9 mouse cellular contexts compared by ENCODE assay signal in the genomic region with DNA sequence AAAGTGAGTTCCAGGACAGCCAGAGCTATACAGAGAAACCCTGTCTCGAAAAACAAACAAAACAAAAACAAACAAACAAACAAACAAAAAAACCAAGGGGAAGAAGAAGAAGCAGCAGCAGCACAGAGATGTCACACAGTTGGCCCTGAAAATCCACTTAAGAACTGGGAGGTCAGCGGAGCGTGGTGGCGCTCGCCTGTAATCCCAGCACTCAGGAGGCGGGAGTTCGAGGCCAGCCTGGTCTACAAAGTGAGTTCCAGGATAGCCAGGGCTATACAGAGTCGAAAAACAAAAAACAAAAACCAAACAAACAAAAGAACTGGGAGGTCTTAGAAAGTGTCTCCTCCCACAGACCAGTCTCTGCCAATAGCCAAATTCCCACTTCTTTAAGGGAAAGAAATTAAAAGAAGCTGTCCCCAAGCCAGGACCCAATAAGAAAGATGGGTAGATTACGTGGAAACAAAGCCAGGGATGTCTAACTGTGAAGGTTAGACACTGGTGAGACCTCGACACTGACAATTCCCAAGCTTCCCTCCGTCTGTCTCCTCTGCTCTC. TPM values are rescaled to one million over a fixed set of nuclear protein-coding genes. Genes with fewer than 3 reads are reported as not detected.
A peak's percentile ranks its signal among the peaks of the same experiment; 100 is the strongest.
DNase-seq lines count a peak whose midpoint lies in the region; ATAC-seq and TF ChIP-seq lines count a peak whose summit lies in the region.
"Had no signal": no experiment of that assay in that cellular context is flagged by ENCODE, and none has a peak within 500 bp of the region (broad histone marks: within the 10 kb centered on the region; RNA-seq: fewer than 3 reads in every experiment).

No protein-coding gene starts in this region.

- H3K9ac ChIP-seq in heart, adult 2 months (ENCODE audit: low read depth, low read length) = peak overlapping the region; percentile 72
- H3K9ac ChIP-seq in hindbrain, embryonic 11.5 days (ENCODE audit: low read depth, low read length) = peak overlapping the region; percentile 64

- H3K27me3 ChIP-seq in heart, adult 2 months (ENCODE audit: control insufficient read depth, insufficient read depth, low read length) = no peaks in the 10 kb centered on the region
- no peaks in the 10 kb centered on the region for H3K27me3 ChIP-seq in hindbrain, embryonic 11.5 days (ENCODE audit: control insufficient read depth, insufficient read depth, low read length)
- H3K27me3 ChIP-seq: CH12.LX had no signal

- peak overlapping the region; percentile 73; the same call in 1 of the 2 replicates for H3K27ac ChIP-seq in heart, adult 2 months
- no peak overlapping the region for H3K27ac ChIP-seq in hindbrain, embryonic 11.5 days (ENCODE audit: low read depth, low read length)

- no peak for TF ChIP-seq POLR2A in heart, adult 2 months (IDR thresholded peaks at IDR 0.05; ENCODE audit: insufficient read depth, low read depth, low read length)

- no peak for TF ChIP-seq EP300 in heart, adult 2 months (IDR thresholded peaks at IDR 0.05; ENCODE audit: insufficient read depth, low read depth, low read length)

- ATAC-seq in hindbrain, embryonic 11.5 days (ENCODE audit: low FRiP score) = 0 out of 2 replicates have a peak, but pooled peaks have one; percentile 8

- H3K36me3 ChIP-seq in heart, adult 2 months (ENCODE audit: control insufficient read depth, insufficient read depth, low read length) = no peaks in the 10 kb centered on the region
- no peaks in the 10 kb centered on the region for H3K36me3 ChIP-seq in hindbrain, embryonic 11.5 days (ENCODE audit: control insufficient read depth, insufficient read depth, low read length)

- no peaks in the 10 kb centered on the region for H3K9me3 ChIP-seq in hindbrain, embryonic 11.5 days (ENCODE audit: control insufficient read depth, low read length)

- peak overlapping the region; percentile 70 for H3K4me2 ChIP-seq in hindbrain, embryonic 11.5 days (replicated peaks; ENCODE audit: low read depth, low read length)

- 61% methylated on average over 11 of the region's 11 CpGs for WGBS in heart, adult 2 months
- 55% methylated on average over 11 of the region's 11 CpGs for WGBS in hindbrain, embryonic 11.5 days

- intact Hi-C loops in heart, adult 2 months (cut with DNase I) = no loop called here
- intact Hi-C loops in heart, postnatal 25 days (cut with DNase I) = no loop called here

- no peaks in the 10 kb centered on the region for H3K4me1 ChIP-seq in heart, adult 2 months (ENCODE audit: control insufficient read depth, insufficient read depth, low read length)
- no peaks in the 10 kb centered on the region for H3K4me1 ChIP-seq in hindbrain, embryonic 11.5 days (replicated peaks; ENCODE audit: control insufficient read depth, insufficient read depth, low read length)

- peak overlapping the region; percentile 73 for H3K4me3 ChIP-seq in heart, adult 2 months
- peak overlapping the region; percentile 55 for H3K4me3 ChIP-seq in hindbrain, embryonic 11.5 days (ENCODE audit: low read depth, low read length)

- H3K79me2 ChIP-seq in heart, adult 2 months (replicated peaks; ENCODE audit: control insufficient read depth, insufficient read depth, low read length) = no peaks in the 10 kb centered on the region

- TF ChIP-seq CTCF in heart, adult 2 months (IDR thresholded peaks at IDR 0.05) = no peak

- DNase-seq in heart, adult 2 months = no peak
- DNase-seq in heart, postnatal 25 days (ENCODE audit: low spot score) = no peak
- DNase-seq in NIH3T3 (ENCODE audit: low read depth) (peak; percentile 27), MN1 (ENCODE audit: low spot score) (no peak)
- peak; percentile 19 for DNase-seq in hindbrain, embryonic 11.5 days (ENCODE audit: low spot score)
- peak; percentile 12 for DNase-seq in mesoderm, embryonic 11.5 days (ENCODE audit: low read depth, low spot score)
- DNase-seq in thymus, postnatal 4 days = no peak
- no peak for DNase-seq in right cerebral cortex, postnatal 10 days (ENCODE audit: low spot score in 2 of 2)

RNA-seq across cellular contexts. Expression of a gene that starts 0.7 kb away (rescaled TPM):
- 1 to 10 TPM; 4.5 to 6.8 TPM for total RNA-seq in heart, adult 2 months (2021)
- polyA plus RNA-seq in heart, adult 2 months (2012; rRNA removed) = 3.6 and 11.7 TPM in 2 replicates
- 1 to 10 TPM; 5.1 to 5.5 TPM for total RNA-seq in heart, postnatal 25 days (2021)
- polyA plus RNA-seq in hindbrain, embryonic 11.5 days (2014; fragmentation: Nextera tagmentation; extraction: Ambion mirVana) = 3.8 and 8.4 TPM in 2 replicates

RNA-seq across cellular contexts. Expression of a gene that starts 9.3 kb away (rescaled TPM):
- 10 to 100 TPM; 16.2 to 16.7 TPM for total RNA-seq in heart, adult 2 months (2021)
- 2.9 and 5.0 TPM in 2 replicates for polyA plus RNA-seq in heart, adult 2 months (2012; rRNA removed)
- 10 to 100 TPM; 12.9 to 14.3 TPM for total RNA-seq in heart, postnatal 25 days (2021)
- polyA plus RNA-seq in hindbrain, embryonic 11.5 days (2014; fragmentation: Nextera tagmentation; extraction: Ambion mirVana) = 11.9 and 14.4 TPM in 2 replicates

RNA-seq across cellular contexts. Expression of a gene that starts 46.7 kb away (rescaled TPM):
- total RNA-seq in heart, adult 2 months (2021) = 10 to 100 TPM; 12.1 to 12.7 TPM
- 18.4 and 39.4 TPM in 2 replicates for polyA plus RNA-seq in heart, adult 2 months (2012; rRNA removed)
- total RNA-seq in heart, postnatal 25 days (2021) = 10 to 100 TPM; 13.9 to 14.1 TPM
- 78.1 and 85.9 TPM in 2 replicates for polyA plus RNA-seq in hindbrain, embryonic 11.5 days (2014; fragmentation: Nextera tagmentation; extraction: Ambion mirVana)

Comparison
In these comparisons a context has a peak if more than half of its experiments do, and no peak if none do; other contexts are left out.
1. DNase-seq: peak in NIH3T3 (single experiment), hindbrain, embryonic 11.5 days (single experiment) and mesoderm, embryonic 11.5 days (single experiment); none in heart, adult 2 months (0 of 2), heart, postnatal 25 days (single experiment), MN1 (single experiment), thymus, postnatal 4 days (single experiment) and right cerebral cortex, postnatal 10 days (0 of 2).